Mouse (Mus musculus): ENCODE measurements around the gene Zfyve16.

- TF ChIP-seq GATA1 (IDR thresholded peaks at IDR 0.05; ENCODE audit: low read length) (no peak), TAL1 (IDR thresholded peaks at IDR 0.05; ENCODE audit: low read length) (no peak)
Measured at GRCm38 (mm10) chr13:92464698-92465097, 66.0 kb downstream of the Zfyve16 start.
